Mouse (Mus musculus): ENCODE results near the gene Cela3a.
A peak's percentile ranks its signal among the peaks of the same experiment; 100 is the strongest.
"Not testable (repeated sequence)": the region's sequence is repeated elsewhere in the genome, so short reads cannot be mapped to it uniquely, and the experiment has no call there.

Gene Cela3a

GRCm38 (mm10) chr4:137417712-137418564 lies 8.3 kb upstream of the Cela3a start:
- no peak for DNase-seq (ENCODE audit: inconsistent age in 2 of 2, low spot score in 1 of 2)

GRCm38 (mm10) chr4:137414936-137415335 lies 5.3 kb upstream of the Cela3a start:
- no peak for DNase-seq (ENCODE audit: inconsistent age in 2 of 2, low spot score in 1 of 2)

- not testable (repeated sequence) for DNase-seq (ENCODE audit: inconsistent age in 2 of 2, low spot score in 1 of 2)
Observed at GRCm38 (mm10) chr4:137412185-137412709, 2.7 kb upstream of the Cela3a start.

- DNase-seq (ENCODE audit: inconsistent age in 2 of 2, low spot score in 1 of 2), result no peak
Observed at GRCm38 (mm10) chr4:137405571-137405970, 4.0 kb downstream of the Cela3a start.

GRCm38 (mm10) chr4:137396641-137397525 lies 12.7 kb downstream of the Cela3a start:
- peak; percentile 84 to 90 for DNase-seq (ENCODE audit: inconsistent age in 2 of 2, low spot score in 1 of 2)

- DNase-seq (ENCODE audit: inconsistent age in 2 of 2, low spot score in 1 of 2), result peak; percentile 58 to 78
Observed at GRCm38 (mm10) chr4:137393378-137394135, 16.0 kb downstream of the Cela3a start.

- peak; percentile 76 to 86 for DNase-seq (ENCODE audit: inconsistent age in 2 of 2, low spot score in 1 of 2)
Observed at GRCm38 (mm10) chr4:137392874-137393273, 16.7 kb downstream of the Cela3a start.

- no peak for DNase-seq (ENCODE audit: inconsistent age in 2 of 2, low spot score in 1 of 2)
Observed at GRCm38 (mm10) chr4:137391287-137391686, 18.3 kb downstream of the Cela3a start.

GRCm38 (mm10) chr4:137390196-137390595 lies 19.4 kb downstream of the Cela3a start:
- DNase-seq (ENCODE audit: inconsistent age in 2 of 2, low spot score in 1 of 2), result no peak

GRCm38 (mm10) chr4:137388983-137389382 lies 20.6 kb downstream of the Cela3a start:
- peak in 1 of 2 experiments; percentile 81 for DNase-seq (ENCODE audit: inconsistent age in 2 of 2, low spot score in 1 of 2)

- DNase-seq (ENCODE audit: inconsistent age in 2 of 2, low spot score in 1 of 2), result peak; percentile 89 to 97
Observed at GRCm38 (mm10) chr4:137388059-137388794, 21.4 kb downstream of the Cela3a start.

- DNase-seq (ENCODE audit: inconsistent age in 2 of 2, low spot score in 1 of 2), result no peak
Observed at GRCm38 (mm10) chr4:137387482-137388058, 22.0 kb downstream of the Cela3a start.

- peak in 1 of 2 experiments; percentile 29 for DNase-seq (ENCODE audit: inconsistent age in 2 of 2, low spot score in 1 of 2)
Observed at GRCm38 (mm10) chr4:137380702-137381605, 28.6 kb downstream of the Cela3a start.

- no peak for DNase-seq (ENCODE audit: inconsistent age in 2 of 2, low spot score in 1 of 2)
Observed at GRCm38 (mm10) chr4:137379713-137380255, 29.8 kb downstream of the Cela3a start.

- DNase-seq (ENCODE audit: inconsistent age in 2 of 2, low spot score in 1 of 2), result no peak
Observed at GRCm38 (mm10) chr4:137379085-137379484, 30.5 kb downstream of the Cela3a start.

GRCm38 (mm10) chr4:137377526-137378304 lies 31.9 kb downstream of the Cela3a start:
- peak; percentile 62 to 79 for DNase-seq (ENCODE audit: inconsistent age in 2 of 2, low spot score in 1 of 2)

- no peak for DNase-seq (ENCODE audit: inconsistent age in 2 of 2, low spot score in 1 of 2)
Observed at GRCm38 (mm10) chr4:137376778-137377177, 32.8 kb downstream of the Cela3a start.

All from adrenal gland, adult (tissue).